Mouse (Mus musculus): ENCODE measurements around the gene Tmem204.

GRCm38 (mm10) chr17:25130060-25130459 lies 46.7 kb upstream of the Tmem204 start:
- no peak for TF ChIP-seq CTCF (IDR thresholded peaks at IDR 0.05; ENCODE audit: borderline replicate concordance, extremely low read depth, insufficient read depth, insufficient read length)
- no peak for TF ChIP-seq POLR2A (IDR thresholded peaks at IDR 0.05; ENCODE audit: borderline replicate concordance, extremely low read depth, insufficient read depth, insufficient read length, poor library complexity, severe bottlenecking)
